Comparison of ENCODE assay signal across 18 mouse cellular contexts in the genomic region with DNA sequence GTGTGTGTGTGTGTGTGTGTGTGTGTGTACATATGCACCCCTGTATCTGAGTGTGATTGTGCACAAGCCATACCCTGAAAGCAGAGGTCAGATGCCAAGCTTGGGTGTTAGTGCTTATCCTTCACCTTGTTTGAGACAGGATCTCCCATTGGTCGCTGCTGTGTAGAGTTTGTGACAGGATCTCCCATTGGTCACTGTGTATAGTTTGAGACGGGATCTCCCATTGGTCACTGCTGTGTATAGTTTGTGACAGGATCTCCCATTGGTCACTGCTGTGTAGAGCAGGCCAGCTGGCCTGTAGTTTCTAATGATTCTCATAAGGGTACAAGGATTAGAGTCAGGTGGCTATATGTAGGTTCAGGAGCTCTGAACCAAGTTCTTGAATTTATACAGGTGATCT.
DNase-seq lines count a peak whose midpoint lies in the region; ATAC-seq lines count a peak whose summit lies in the region.
"Had no signal": no experiment of that assay in that cellular context is flagged by ENCODE, and none has a peak within 500 bp of the region (broad histone marks: within the 10 kb centered on the region; RNA-seq: fewer than 3 reads in every experiment).

No protein-coding gene starts in this region.

- peak; percentile 8 for DNase-seq in forebrain, embryonic 14.5 days (ENCODE audit: low spot score)
- no peak for DNase-seq in forebrain, embryonic 10.5 days (ENCODE audit: extremely low spot score, low spot score)
- peak; percentile 23 for DNase-seq in neural tube, embryonic 10.5 days (ENCODE audit: extremely low spot score, low spot score)
- DNase-seq in embryo, embryonic 11.5 days (ENCODE audit: low read depth, low spot score), result peak; percentile 14
- peak; percentile 0 for DNase-seq in splenic B cell, adult 2 months (ENCODE audit: low read depth, low spot score)
- no peak for DNase-seq in gastrocnemius, postnatal 4 days (ENCODE audit: low spot score in 2 of 2)
- DNase-seq: kidney, postnatal 36 days; right cerebral cortex, postnatal 14 days had no signal

- no peak for ATAC-seq in forebrain, embryonic 14.5 days
- no peak for ATAC-seq in neural tube, embryonic 15.5 days (ENCODE audit: low FRiP score)
- no peak for ATAC-seq in intestine, embryonic 15.5 days
- ATAC-seq: inflammation-experienced regulatory T-cells, adult 6 months had no signal

- no peak overlapping the region for H3K9ac ChIP-seq in forebrain, embryonic 14.5 days (ENCODE audit: low read length)
- H3K9ac ChIP-seq in neural tube, embryonic 15.5 days (replicated peaks), result no peak overlapping the region
- H3K9ac ChIP-seq in intestine, embryonic 15.5 days, result no peak overlapping the region
- H3K9ac ChIP-seq: embryonic facial prominence, embryonic 12.5 days; forebrain, embryonic 12.5 days; liver, embryonic 14.5 days; neural tube, embryonic 13.5 days; stomach, embryonic 15.5 days had no signal

- H3K4me2 ChIP-seq in forebrain, embryonic 14.5 days (ENCODE audit: low read length), result no peak overlapping the region
- no peak overlapping the region for H3K4me2 ChIP-seq in neural tube, embryonic 15.5 days
- H3K4me2 ChIP-seq in intestine, embryonic 15.5 days (replicated peaks), result no peak overlapping the region
- H3K4me2 ChIP-seq: embryonic facial prominence, embryonic 12.5 days; forebrain, embryonic 12.5 days; neural tube, embryonic 13.5 days; stomach, embryonic 15.5 days had no signal

- H3K4me3 ChIP-seq in forebrain, embryonic 14.5 days (ENCODE audit: low read depth, low read length), result no peak overlapping the region
- H3K4me3 ChIP-seq in forebrain, embryonic 10.5 days, result no peak overlapping the region
- H3K4me3 ChIP-seq in neural tube, embryonic 15.5 days (replicated peaks), result no peak overlapping the region
- no peak overlapping the region for H3K4me3 ChIP-seq in intestine, embryonic 15.5 days (replicated peaks)
- H3K4me3 ChIP-seq: embryonic facial prominence, embryonic 12.5 days; forebrain, embryonic 12.5 days; left cerebral cortex, adult 2 months; neural tube, embryonic 13.5 days; stomach, embryonic 15.5 days had no signal

- 82% methylated on average over 2 of the region's 2 CpGs for WGBS in forebrain, embryonic 14.5 days
- WGBS in forebrain, embryonic 10.5 days, result 90% methylated on average over 2 of the region's 2 CpGs
- WGBS in neural tube, embryonic 15.5 days, result 74% methylated on average over 2 of the region's 2 CpGs
- WGBS in intestine, embryonic 15.5 days, result 96% methylated on average over 2 of the region's 2 CpGs

- no peaks in the 10 kb centered on the region for H3K36me3 ChIP-seq in forebrain, embryonic 14.5 days (ENCODE audit: control insufficient read depth, insufficient read depth, low read length)
- H3K36me3 ChIP-seq in forebrain, embryonic 10.5 days (replicated peaks), result no peaks in the 10 kb centered on the region
- H3K36me3 ChIP-seq in neural tube, embryonic 15.5 days, result no peaks in the 10 kb centered on the region
- no peaks in the 10 kb centered on the region for H3K36me3 ChIP-seq in splenic B cell, adult 2 months (ENCODE audit: control insufficient read depth, insufficient read depth, low read length, poor library complexity, severe bottlenecking)
- H3K36me3 ChIP-seq in intestine, embryonic 15.5 days, result no peaks in the 10 kb centered on the region
- H3K36me3 ChIP-seq: embryonic facial prominence, embryonic 12.5 days; forebrain, embryonic 12.5 days; neural tube, embryonic 13.5 days; stomach, embryonic 15.5 days had no signal

- H3K27ac ChIP-seq in forebrain, embryonic 14.5 days (ENCODE audit: low read depth, low read length), result no peak overlapping the region
- no peak overlapping the region for H3K27ac ChIP-seq in forebrain, embryonic 10.5 days
- H3K27ac ChIP-seq in neural tube, embryonic 15.5 days (replicated peaks), result no peak overlapping the region
- no peak overlapping the region for H3K27ac ChIP-seq in intestine, embryonic 15.5 days
- H3K27ac ChIP-seq: embryonic facial prominence, embryonic 12.5 days; forebrain, embryonic 12.5 days; left cerebral cortex, adult 2 months; liver, embryonic 14.5 days; macrophage; neural tube, embryonic 13.5 days; stomach, embryonic 15.5 days had no signal

- no peaks in the 10 kb centered on the region for H3K27me3 ChIP-seq in forebrain, embryonic 14.5 days (replicated peaks; ENCODE audit: control insufficient read depth, insufficient read depth, low read length)
- no peaks in the 10 kb centered on the region for H3K27me3 ChIP-seq in forebrain, embryonic 10.5 days (ENCODE audit: poor library complexity, severe bottlenecking)
- no peaks in the 10 kb centered on the region for H3K27me3 ChIP-seq in neural tube, embryonic 15.5 days (replicated peaks)
- no peaks in the 10 kb centered on the region for H3K27me3 ChIP-seq in splenic B cell, adult 2 months (ENCODE audit: control insufficient read depth, insufficient read depth, low read length, poor library complexity, severe bottlenecking)
- no peaks in the 10 kb centered on the region for H3K27me3 ChIP-seq in intestine, embryonic 15.5 days (replicated peaks)
- H3K27me3 ChIP-seq: embryonic facial prominence, embryonic 12.5 days; forebrain, embryonic 12.5 days; neural tube, embryonic 13.5 days; stomach, embryonic 15.5 days had no signal

- H3K4me1 ChIP-seq in forebrain, embryonic 14.5 days (ENCODE audit: control insufficient read depth, insufficient read depth, low read length), result no peaks in the 10 kb centered on the region
- H3K4me1 ChIP-seq in forebrain, embryonic 10.5 days, result no peaks in the 10 kb centered on the region
- H3K4me1 ChIP-seq in neural tube, embryonic 15.5 days, result no peaks in the 10 kb centered on the region
- no peaks in the 10 kb centered on the region for H3K4me1 ChIP-seq in intestine, embryonic 15.5 days (replicated peaks)
- H3K4me1 ChIP-seq: embryonic facial prominence, embryonic 12.5 days; forebrain, embryonic 12.5 days; stomach, embryonic 15.5 days had no signal

- no peaks in the 10 kb centered on the region for H3K9me3 ChIP-seq in forebrain, embryonic 14.5 days (replicated peaks; ENCODE audit: control insufficient read depth, low read length)
- no peaks in the 10 kb centered on the region for H3K9me3 ChIP-seq in forebrain, embryonic 10.5 days
- H3K9me3 ChIP-seq in neural tube, embryonic 15.5 days (replicated peaks), result no peaks in the 10 kb centered on the region
- no peaks in the 10 kb centered on the region for H3K9me3 ChIP-seq in intestine, embryonic 15.5 days
- H3K9me3 ChIP-seq: embryonic facial prominence, embryonic 12.5 days; forebrain, embryonic 12.5 days; neural tube, embryonic 13.5 days; stomach, embryonic 15.5 days had no signal

Comparison
In these comparisons a context has a peak if more than half of its experiments do, and no peak if none do; other contexts are left out.
1. DNase-seq: peak in forebrain, embryonic 14.5 days (single experiment), neural tube, embryonic 10.5 days (single experiment), embryo, embryonic 11.5 days (single experiment) and splenic B cell, adult 2 months (single experiment); none in forebrain, embryonic 10.5 days (single experiment) and gastrocnemius, postnatal 4 days (0 of 2).